8 mouse cellular contexts compared by ENCODE assay signal in the genomic region with DNA sequence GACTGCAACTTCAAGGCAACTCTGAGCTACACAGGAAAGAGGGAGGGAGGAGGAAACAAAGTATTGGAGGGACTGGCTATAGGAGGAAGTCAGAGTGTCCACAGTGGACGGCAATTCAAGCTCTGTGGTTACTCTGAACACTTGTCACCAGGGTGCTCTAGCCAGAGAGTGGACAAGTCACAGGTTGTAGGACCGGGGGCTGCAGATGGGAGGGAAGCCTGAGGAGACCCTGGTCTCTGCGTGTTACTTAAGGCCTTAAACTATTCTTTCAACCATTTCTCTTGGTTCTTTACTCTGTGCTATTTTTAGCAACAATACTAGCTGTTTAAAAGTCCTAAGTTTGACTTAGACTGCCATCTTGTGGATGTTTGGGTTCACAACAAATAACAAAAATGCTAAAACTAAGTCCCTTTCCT. TPM values are rescaled to one million over a fixed set of nuclear protein-coding genes. Genes with fewer than 3 reads are reported as not detected.
A peak's percentile ranks its signal among the peaks of the same experiment; 100 is the strongest.
DNase-seq lines count a peak whose midpoint lies in the region; ATAC-seq lines count a peak whose summit lies in the region.

No protein-coding gene starts in this region.

- DNase-seq in kidney, postnatal 25 days: no peak
- peak; percentile 49 for DNase-seq in c-Kit-positive CD71-positive TER-119-positive erythroid progenitor cells, embryonic 14.5 days (ENCODE audit: low spot score)
- peak; percentile 23 for DNase-seq in neural tube, embryonic 11.5 days (ENCODE audit: low spot score)
- DNase-seq in left cerebral cortex, adult 8-10 months (ENCODE audit: low spot score in 2 of 2): no peak
- DNase-seq in gastrocnemius, postnatal 25 days: no peak

- H3K9ac ChIP-seq in kidney, embryonic 14.5 days (ENCODE audit: low read depth, low read length): no peak overlapping the region; the same call in 1 of the 2 replicates
- H3K9ac ChIP-seq in heart, embryonic 15.5 days: no peak overlapping the region
- H3K9ac ChIP-seq in liver, embryonic 12.5 days: no peak overlapping the region
- no peak overlapping the region for H3K9ac ChIP-seq in neural tube, embryonic 11.5 days (ENCODE audit: low read length)

- WGBS in kidney, embryonic 14.5 days: 16% methylated on average over 3 of the region's 3 CpGs
- 21% methylated on average over 3 of the region's 3 CpGs for WGBS in heart, embryonic 15.5 days
- WGBS in liver, embryonic 12.5 days (ENCODE audit: insufficient replicate concordance): 18% methylated on average over 3 of the region's 3 CpGs
- WGBS in neural tube, embryonic 11.5 days: 28% methylated on average over 3 of the region's 3 CpGs

- peak overlapping the region; percentile 60; the same call in 1 of the 2 replicates for H3K27ac ChIP-seq in kidney, embryonic 14.5 days (ENCODE audit: low read depth, low read length)
- peak overlapping the region; percentile 56 for H3K27ac ChIP-seq in heart, embryonic 15.5 days
- H3K27ac ChIP-seq in liver, embryonic 12.5 days: peak overlapping the region; percentile 53; the same call in 1 of the 2 replicates
- H3K27ac ChIP-seq in neural tube, embryonic 11.5 days (ENCODE audit: low read depth, low read length): no peak overlapping the region

- H3K36me3 ChIP-seq in kidney, embryonic 14.5 days (ENCODE audit: control insufficient read depth, insufficient read depth, low read length): no peaks in the 10 kb centered on the region
- no peaks in the 10 kb centered on the region for H3K36me3 ChIP-seq in heart, embryonic 15.5 days
- no peaks in the 10 kb centered on the region for H3K36me3 ChIP-seq in liver, embryonic 12.5 days
- H3K36me3 ChIP-seq in neural tube, embryonic 11.5 days (ENCODE audit: control insufficient read depth, insufficient read depth, low read length): no peaks in the 10 kb centered on the region

- peak; percentile 82 for ATAC-seq in kidney, embryonic 14.5 days (ENCODE audit: low FRiP score, low TSS enrichment)
- ATAC-seq in heart, embryonic 15.5 days (replicated peaks; ENCODE audit: insufficient number of reproducible peaks, insufficient read depth, low FRiP score, low read depth): 0 out of 2 replicates have a peak, but pooled peaks have one; percentile 53
- ATAC-seq in liver, embryonic 12.5 days: peak; percentile 65
- ATAC-seq in neural tube, embryonic 11.5 days (ENCODE audit: insufficient read depth, low FRiP score, low TSS enrichment): no peak

- no peak overlapping the region for H3K4me3 ChIP-seq in kidney, embryonic 14.5 days (ENCODE audit: low read length)
- H3K4me3 ChIP-seq in heart, embryonic 15.5 days: no peak overlapping the region
- no peak overlapping the region for H3K4me3 ChIP-seq in liver, embryonic 12.5 days
- H3K4me3 ChIP-seq in neural tube, embryonic 11.5 days (ENCODE audit: low read depth, low read length): no peak overlapping the region

- no peaks in the 10 kb centered on the region for H3K4me1 ChIP-seq in kidney, embryonic 14.5 days (ENCODE audit: control insufficient read depth, insufficient read depth, low read length)
- peaks cover 10% of the 10 kb centered on the region for H3K4me1 ChIP-seq in heart, embryonic 15.5 days (replicated peaks)
- peaks cover 20% of the 10 kb centered on the region for H3K4me1 ChIP-seq in liver, embryonic 12.5 days
- no peaks in the 10 kb centered on the region for H3K4me1 ChIP-seq in neural tube, embryonic 11.5 days (ENCODE audit: control insufficient read depth, insufficient read depth, low read length)

- H3K4me2 ChIP-seq in kidney, embryonic 14.5 days (replicated peaks; ENCODE audit: low read depth, low read length): no peak overlapping the region
- H3K4me2 ChIP-seq in heart, embryonic 15.5 days: 0 out of 2 replicates have a peak overlapping the region, but pooled peaks have one; percentile 39
- H3K4me2 ChIP-seq in liver, embryonic 12.5 days: peak overlapping the region; percentile 55
- H3K4me2 ChIP-seq in neural tube, embryonic 11.5 days (ENCODE audit: low read depth): no peak overlapping the region

- H3K27me3 ChIP-seq in kidney, embryonic 14.5 days (ENCODE audit: control insufficient read depth, insufficient read depth, low read length): no peaks in the 10 kb centered on the region
- no peaks in the 10 kb centered on the region for H3K27me3 ChIP-seq in heart, embryonic 15.5 days
- no peaks in the 10 kb centered on the region for H3K27me3 ChIP-seq in liver, embryonic 12.5 days (replicated peaks)
- H3K27me3 ChIP-seq in neural tube, embryonic 11.5 days (ENCODE audit: control insufficient read depth, insufficient read depth, low read length): no peaks in the 10 kb centered on the region

- no peaks in the 10 kb centered on the region for H3K9me3 ChIP-seq in kidney, embryonic 14.5 days (ENCODE audit: control insufficient read depth, low read length)
- no peaks in the 10 kb centered on the region for H3K9me3 ChIP-seq in heart, embryonic 15.5 days (replicated peaks)
- no peaks in the 10 kb centered on the region for H3K9me3 ChIP-seq in liver, embryonic 12.5 days (replicated peaks)
- no peaks in the 10 kb centered on the region for H3K9me3 ChIP-seq in neural tube, embryonic 11.5 days (ENCODE audit: control insufficient read depth, low read length)

RNA-seq across cellular contexts. Expression of a gene that starts 38.6 kb away (rescaled TPM):
- 60.4 and 65.6 TPM in 2 replicates for polyA plus RNA-seq in kidney, embryonic 14.5 days (2014; fragmentation: Nextera tagmentation; extraction: Ambion mirVana)
- 75.6 and 126 TPM in 2 replicates for polyA plus RNA-seq in heart, embryonic 15.5 days (2015; fragmentation: Nextera tagmentation; extraction: Ambion mirVana)
- 120 and 122 TPM in 2 replicates for polyA plus RNA-seq in liver, embryonic 12.5 days (2016; fragmentation: Nextera tagmentation; extraction: Ambion mirVana)
- 27.2 and 29.7 TPM in 2 replicates for polyA plus RNA-seq in neural tube, embryonic 11.5 days (2014; fragmentation: Nextera tagmentation; extraction: Ambion mirVana)
- 10 to 100 TPM; 16.0 to 24.1 (median 19.6) TPM for total RNA-seq in left cerebral cortex, adult 8-10 months (2022)
- 10 to 100 TPM in 1 of 2 experiments, 1 to 10 TPM in 1; 6.3 to 12.1 TPM for total RNA-seq in gastrocnemius, postnatal 25 days (2021)

RNA-seq across cellular contexts. Expression of a gene that starts 56.7 kb away (rescaled TPM):
- 0.11 and 0.81 TPM in 2 replicates for polyA plus RNA-seq in kidney, embryonic 14.5 days (2014; fragmentation: Nextera tagmentation; extraction: Ambion mirVana)
- polyA plus RNA-seq in heart, embryonic 15.5 days (2015; fragmentation: Nextera tagmentation; extraction: Ambion mirVana): 0.18 and 0.26 TPM in 2 replicates
- not detected in 2 replicates for polyA plus RNA-seq in liver, embryonic 12.5 days (2016; fragmentation: Nextera tagmentation; extraction: Ambion mirVana)
- polyA plus RNA-seq in neural tube, embryonic 11.5 days (2014; fragmentation: Nextera tagmentation; extraction: Ambion mirVana): not detected in 2 replicates
- 1 to 10 TPM in 2 of 4 experiments, under 1 TPM in 2; 0.44 to 3.0 (median 1.1) TPM for total RNA-seq in left cerebral cortex, adult 8-10 months (2022)
- not detected for total RNA-seq in gastrocnemius, postnatal 25 days (2021)

RNA-seq across cellular contexts. Expression of a gene that starts 58.4 kb away (rescaled TPM):
- polyA plus RNA-seq in kidney, embryonic 14.5 days (2014; fragmentation: Nextera tagmentation; extraction: Ambion mirVana): 0.22 and 0.31 TPM in 2 replicates
- polyA plus RNA-seq in heart, embryonic 15.5 days (2015; fragmentation: Nextera tagmentation; extraction: Ambion mirVana): 0.27 and 0.87 TPM in 2 replicates
- 0.27 and 0.43 TPM in 2 replicates for polyA plus RNA-seq in liver, embryonic 12.5 days (2016; fragmentation: Nextera tagmentation; extraction: Ambion mirVana)
- 0.23 and 0.50 TPM in 2 replicates for polyA plus RNA-seq in neural tube, embryonic 11.5 days (2014; fragmentation: Nextera tagmentation; extraction: Ambion mirVana)
- total RNA-seq in left cerebral cortex, adult 8-10 months (2022): not detected
- total RNA-seq in gastrocnemius, postnatal 25 days (2021): not detected

Comparison
In these comparisons a context has a peak if more than half of its experiments do, and no peak if none do; other contexts are left out.
1. H3K4me2 ChIP-seq: peak in heart, embryonic 15.5 days (single experiment) and liver, embryonic 12.5 days (single experiment); none in kidney, embryonic 14.5 days (single experiment) and neural tube, embryonic 11.5 days (single experiment).
2. DNase-seq: peak in c-Kit-positive CD71-positive TER-119-positive erythroid progenitor cells, embryonic 14.5 days (single experiment) and neural tube, embryonic 11.5 days (single experiment); none in kidney, postnatal 25 days (0 of 2), left cerebral cortex, adult 8-10 months (0 of 2) and gastrocnemius, postnatal 25 days (single experiment).